In genomic region chr2:27122578-27122977, GRCm38 (mm10) we compare ENCODE assay signal across 11 mouse cellular contexts. TPM values are rescaled to one million over a fixed set of nuclear protein-coding genes. Genes with fewer than 3 reads are reported as not detected.
DNase-seq lines count a peak whose midpoint lies in the region; ATAC-seq lines count a peak whose summit lies in the region.
"Had no signal": no experiment of that assay in that cellular context is flagged by ENCODE, and none has a peak within 500 bp of the region (broad histone marks: within the 10 kb centered on the region; RNA-seq: fewer than 3 reads in every experiment).

No protein-coding gene starts in this region.

- H3K4me3 ChIP-seq in limb, embryonic 11.5 days (ENCODE audit: low read depth, low read length) = no peak overlapping the region

- peaks cover 42% of the 10 kb centered on the region for H3K4me1 ChIP-seq in limb, embryonic 11.5 days (ENCODE audit: control insufficient read depth, insufficient read depth, low read length)

- H3K27me3 ChIP-seq in limb, embryonic 11.5 days (ENCODE audit: control insufficient read depth, insufficient read depth, low read length) = no peaks in the 10 kb centered on the region

- peak overlapping the region; percentile 88 for H3K27ac ChIP-seq in limb, embryonic 11.5 days (replicated peaks; ENCODE audit: low read depth, low read length)
- H3K27ac ChIP-seq: macrophage had no signal

- peak overlapping the region; percentile 21; the same call in 1 of the 2 replicates for H3K4me2 ChIP-seq in limb, embryonic 11.5 days (ENCODE audit: low read depth, severe bottlenecking)

- peak; percentile 18 for ATAC-seq in limb, embryonic 11.5 days (ENCODE audit: insufficient number of reproducible peaks, low FRiP score, low TSS enrichment, low read depth)

- peak; percentile 83 for DNase-seq in heart, adult 11 months
- no peak for DNase-seq in heart, adult 8-10 months (ENCODE audit: low spot score)
- peak; percentile 28 for DNase-seq in retina, postnatal 1 day
- DNase-seq in retina, embryonic 14.5 days (ENCODE audit: low spot score) = no peak
- DNase-seq in limb, embryonic 11.5 days (ENCODE audit: low spot score) = peak; percentile 58
- DNase-seq in thymus, postnatal 4 days = peak; percentile 59
- no peak for DNase-seq in cerebellum, postnatal 25 days
- DNase-seq in adrenal gland, postnatal 14 days = no peak
- DNase-seq: gastrocnemius, postnatal 10 days had no signal

- H3K9ac ChIP-seq in limb, embryonic 11.5 days (ENCODE audit: low read length) = peak overlapping the region; percentile 35; the same call in 1 of the 2 replicates

- WGBS in limb, embryonic 11.5 days = 24% methylated on average over 9 of the region's 9 CpGs

- H3K9me3 ChIP-seq in limb, embryonic 11.5 days (ENCODE audit: control insufficient read depth, low read length) = no peaks in the 10 kb centered on the region

- no peaks in the 10 kb centered on the region for H3K36me3 ChIP-seq in limb, embryonic 11.5 days (ENCODE audit: control insufficient read depth, insufficient read depth, low read length)

RNA-seq across cellular contexts. Expression of gene Fam163b, which starts 19.7 kb away (rescaled TPM):
- under 1 TPM; 0.27 to 0.63 (median 0.48) TPM for total RNA-seq in heart, adult 8-10 months (2022)
- polyA plus RNA-seq in limb, embryonic 11.5 days (2014; fragmentation: Nextera tagmentation; extraction: Ambion mirVana) = 0.71 and 1.3 TPM in 2 replicates
- total RNA-seq in adrenal gland, postnatal 14 days (2021) = 2.0 and 2.1 TPM in 2 replicates
- polyA plus RNA-seq: macrophage had no signal

RNA-seq across cellular contexts. Expression of gene Dbh, which starts 42.5 kb away (rescaled TPM):
- 1 to 10 TPM; 1.5 to 3.4 (median 1.8) TPM for total RNA-seq in heart, adult 8-10 months (2022)
- polyA plus RNA-seq in limb, embryonic 11.5 days (2014; fragmentation: Nextera tagmentation; extraction: Ambion mirVana) = 0.05 TPM in 1 of 2 replicates, not detected in the other
- total RNA-seq in adrenal gland, postnatal 14 days (2021) = 334 and 392 TPM in 2 replicates
- polyA plus RNA-seq: macrophage had no signal

RNA-seq across cellular contexts. Expression of gene Adamtsl2, which starts 43.4 kb away (rescaled TPM):
- 1 to 10 TPM; 4.4 to 6.6 (median 5.1) TPM for total RNA-seq in heart, adult 8-10 months (2022)
- polyA plus RNA-seq in limb, embryonic 11.5 days (2014; fragmentation: Nextera tagmentation; extraction: Ambion mirVana) = 9.4 and 10.2 TPM in 2 replicates
- 11.5 and 11.7 TPM in 2 replicates for total RNA-seq in adrenal gland, postnatal 14 days (2021)
- polyA plus RNA-seq: macrophage had no signal

RNA-seq across cellular contexts. Expression of gene Mymk, which starts 50.6 kb away (rescaled TPM):
- total RNA-seq in heart, adult 8-10 months (2022) = not detected
- polyA plus RNA-seq in limb, embryonic 11.5 days (2014; fragmentation: Nextera tagmentation; extraction: Ambion mirVana) = 5.7 and 6.2 TPM in 2 replicates
- total RNA-seq in adrenal gland, postnatal 14 days (2021) = not detected in 2 replicates
- total RNA-seq: heart, postnatal 4 days had no signal
- polyA plus RNA-seq: macrophage had no signal

Comparison
In these comparisons a context has a peak if more than half of its experiments do, and no peak if none do; other contexts are left out.
1. DNase-seq: peak in heart, adult 11 months (single experiment), retina, postnatal 1 day (single experiment), limb, embryonic 11.5 days (single experiment) and thymus, postnatal 4 days (single experiment); none in heart, adult 8-10 months (single experiment), retina, embryonic 14.5 days (single experiment), cerebellum, postnatal 25 days (0 of 2) and adrenal gland, postnatal 14 days (single experiment).
2. RNA of gene Dbh, which starts 42.5 kb away (total RNA-seq): 334 to 392 TPM in adrenal gland, postnatal 14 days; 1.5 to 3.4 TPM in heart, adult 8-10 months; every median in the first group is over 10 times any median in the second.